Mouse (Mus musculus) thymus, postnatal 14 days (tissue): ENCODE measurements at regions not wholly inside any gene's neighbourhood (a gene's known extent, or its start where the extent isn't known, plus 50 kb on each side); places are given as distances from the start of the nearest gene placed in this dataset.
"Not testable (repeated sequence)": the region's sequence is repeated elsewhere in the genome, so short reads cannot be mapped to it uniquely, and the experiment has no call there.

Experiments
- DNase-seq: peaks from one replicate; pipeline ENCODE4 v3.0.0; 2021

GRCm38 (mm10) chr1:152239376-152239775 lies 147.1 kb downstream of the Tsen15 start:
- no peak for DNase-seq

GRCm38 (mm10) chr1:152235212-152235792 lies 145.4 kb upstream of the 1700025G04Rik start:
- DNase-seq: no peak

GRCm38 (mm10) chr1:152234716-152235115 lies 144.8 kb upstream of the 1700025G04Rik start:
- DNase-seq: no peak

- no peak for DNase-seq
These were observed 141.8 kb upstream of the 1700025G04Rik start for GRCm38 (mm10) chr1:152231717-152232202.

GRCm38 (mm10) chr1:152229709-152230108 lies 139.8 kb upstream of the 1700025G04Rik start:
- no peak for DNase-seq

GRCm38 (mm10) chr1:152226049-152226448 lies 136.1 kb upstream of the 1700025G04Rik start:
- no peak for DNase-seq

- DNase-seq: no peak
These were observed 133.7 kb upstream of the 1700025G04Rik start for GRCm38 (mm10) chr1:152223666-152224065.

- DNase-seq: no peak
These were observed 131.1 kb upstream of the 1700025G04Rik start for GRCm38 (mm10) chr1:152220804-152221565.

GRCm38 (mm10) chr1:152219752-152220151 lies 129.8 kb upstream of the 1700025G04Rik start:
- not testable (repeated sequence) for DNase-seq

GRCm38 (mm10) chr1:152217404-152217803 lies 127.5 kb upstream of the 1700025G04Rik start:
- no peak for DNase-seq

- DNase-seq: no peak
These were observed 124.5 kb upstream of the 1700025G04Rik start for GRCm38 (mm10) chr1:152214376-152214775.

GRCm38 (mm10) chr1:152203187-152203586 lies 113.3 kb upstream of the 1700025G04Rik start:
- DNase-seq: no peak

GRCm38 (mm10) chr1:152188700-152189099 lies 98.8 kb upstream of the 1700025G04Rik start:
- DNase-seq: no peak

- DNase-seq: no peak
These were observed 95.0 kb upstream of the 1700025G04Rik start for GRCm38 (mm10) chr1:152184956-152185355.

GRCm38 (mm10) chr1:152176267-152176970 lies 86.5 kb upstream of the 1700025G04Rik start:
- no peak for DNase-seq

- DNase-seq: no peak
These were observed 85.8 kb upstream of the 1700025G04Rik start for GRCm38 (mm10) chr1:152175691-152176090.

- no peak for DNase-seq
These were observed 84.5 kb upstream of the 1700025G04Rik start for GRCm38 (mm10) chr1:152174464-152174863.

GRCm38 (mm10) chr1:152171034-152171790 lies 81.3 kb upstream of the 1700025G04Rik start:
- DNase-seq: no peak

GRCm38 (mm10) chr1:152170583-152170982 lies 80.7 kb upstream of the 1700025G04Rik start:
- DNase-seq: no peak

- DNase-seq: no peak
These were observed 79.6 kb upstream of the 1700025G04Rik start for GRCm38 (mm10) chr1:152169508-152169907.

- DNase-seq: no peak
These were observed 78.4 kb upstream of the 1700025G04Rik start for GRCm38 (mm10) chr1:152168284-152168683.

GRCm38 (mm10) chr1:152167716-152168115 lies 77.8 kb upstream of the 1700025G04Rik start:
- DNase-seq: no peak

GRCm38 (mm10) chr1:152165490-152165905 lies 75.6 kb upstream of the 1700025G04Rik start:
- no peak for DNase-seq
